Mouse (Mus musculus) cerebellum, postnatal 36 days (tissue): ENCODE data around the gene Sae1.
A peak's percentile ranks its signal among the peaks of the same experiment; 100 is the strongest.
"Not testable (repeated sequence)": the region's sequence is repeated elsewhere in the genome, so short reads cannot be mapped to it uniquely, and the experiment has no call there.

Source experiments
- DNase-seq, 2 experiments: peaks; one replicate each; pipeline ENCODE4 v3.0.0; 2021 to 2022; ENCODE audit warnings: mixed read lengths in 2 of 2

The Sae1 gene

GRCm38 (mm10) chr7:16402968-16403948 lies 15.7 kb upstream of the Sae1 start:
- peak in 1 of 2 experiments; percentile 27 for DNase-seq

- peak in 1 of 2 experiments; percentile 20 for DNase-seq
Measured at GRCm38 (mm10) chr7:16402449-16402848, 14.8 kb upstream of the Sae1 start.

GRCm38 (mm10) chr7:16401991-16402431 lies 14.4 kb upstream of the Sae1 start:
- peak; percentile 36 to 47 for DNase-seq

- peak; percentile 83 to 86 for DNase-seq
Measured at GRCm38 (mm10) chr7:16400689-16401611, 13.3 kb upstream of the Sae1 start, which contains the start of gene Zc3h4. TSS of gene Zc3h4 (plus strand) at chr7:16400910.

GRCm38 (mm10) chr7:16399820-16400688 lies 12.4 kb upstream of the Sae1 start:
- peak; percentile 98 to 99 for DNase-seq

- peak; percentile 87 to 93 for DNase-seq
Measured at GRCm38 (mm10) chr7:16399098-16399819, 11.7 kb upstream of the Sae1 start.

GRCm38 (mm10) chr7:16398387-16399050 lies 10.9 kb upstream of the Sae1 start:
- no peak for DNase-seq

- DNase-seq = no peak
Measured at GRCm38 (mm10) chr7:16397465-16397864, 9.9 kb upstream of the Sae1 start.

- peak in 1 of 2 experiments; percentile 56 for DNase-seq
Measured at GRCm38 (mm10) chr7:16395944-16396343, 8.3 kb upstream of the Sae1 start.

GRCm38 (mm10) chr7:16392923-16393322 lies 5.3 kb upstream of the Sae1 start:
- DNase-seq = no peak

GRCm38 (mm10) chr7:16389942-16390341 lies 2.3 kb upstream of the Sae1 start:
- not testable (repeated sequence) for DNase-seq

- DNase-seq = peak; percentile 29 to 43
Measured at GRCm38 (mm10) chr7:16376505-16376904, 11.1 kb downstream of the Sae1 start.

- no peak for DNase-seq
Measured at GRCm38 (mm10) chr7:16374989-16375388, 12.6 kb downstream of the Sae1 start.

GRCm38 (mm10) chr7:16373719-16374118 lies 13.9 kb downstream of the Sae1 start:
- no peak for DNase-seq

GRCm38 (mm10) chr7:16370596-16370995 lies 17.0 kb downstream of the Sae1 start:
- no peak for DNase-seq

GRCm38 (mm10) chr7:16368835-16369234 lies 18.8 kb downstream of the Sae1 start:
- DNase-seq = no peak

GRCm38 (mm10) chr7:16366669-16367068 lies 20.9 kb downstream of the Sae1 start:
- no peak for DNase-seq

- no peak for DNase-seq
Measured at GRCm38 (mm10) chr7:16366133-16366646, 21.4 kb downstream of the Sae1 start.

- no peak for DNase-seq
Measured at GRCm38 (mm10) chr7:16364901-16365500, 22.6 kb downstream of the Sae1 start.

- no peak for DNase-seq
Measured at GRCm38 (mm10) chr7:16364319-16364718, 23.3 kb downstream of the Sae1 start.
